8 mouse cellular contexts compared by ENCODE assay signal in genomic region chr12:82412291-82413032, GRCm38 (mm10).
DNase-seq lines count a peak whose midpoint lies in the region; ATAC-seq and TF ChIP-seq lines count a peak whose summit lies in the region.

No protein-coding gene starts in this region.

- H3K4me2 ChIP-seq in neural tube, embryonic 13.5 days = no peak overlapping the region
- H3K4me2 ChIP-seq in hindbrain, embryonic 14.5 days (replicated peaks) = no peak overlapping the region
- no peak overlapping the region for H3K4me2 ChIP-seq in forebrain, embryonic 16.5 days (ENCODE audit: low read length)

- peaks cover 9% of the 10 kb centered on the region for H3K36me3 ChIP-seq in neural tube, embryonic 13.5 days
- H3K36me3 ChIP-seq in hindbrain, embryonic 14.5 days (replicated peaks; ENCODE audit: control insufficient read depth, insufficient read depth) = 0 out of 2 replicates have a peak, but pooled peaks cover 2% of the 10 kb centered on the region
- H3K36me3 ChIP-seq in forebrain, embryonic 16.5 days (ENCODE audit: control insufficient read depth, insufficient read depth) = 0 out of 2 replicates have a peak, but pooled peaks cover 3% of the 10 kb centered on the region

- 42% methylated on average over 3 of the region's 3 CpGs for WGBS in cerebellum, adult 2 months
- 72% methylated on average over 3 of the region's 3 CpGs for WGBS in neural tube, embryonic 13.5 days
- WGBS in hindbrain, embryonic 14.5 days = 54% methylated on average over 3 of the region's 3 CpGs
- WGBS in lung, adult 2 months = 16% methylated on average over 3 of the region's 3 CpGs
- 35% methylated on average over 3 of the region's 3 CpGs for WGBS in forebrain, embryonic 16.5 days

- peak; percentile 40; the same call in 1 of the 2 replicates for ATAC-seq in neural tube, embryonic 13.5 days (ENCODE audit: low read depth)
- ATAC-seq in hindbrain, embryonic 14.5 days (ENCODE audit: low FRiP score) = peak; percentile 48; the same call in 1 of the 2 replicates
- ATAC-seq in forebrain, embryonic 16.5 days = no peak

- H3K9ac ChIP-seq in neural tube, embryonic 13.5 days = no peak overlapping the region
- H3K9ac ChIP-seq in hindbrain, embryonic 14.5 days = no peak overlapping the region
- H3K9ac ChIP-seq in forebrain, embryonic 16.5 days (replicated peaks; ENCODE audit: low read depth, low read length) = no peak overlapping the region

- H3K27me3 ChIP-seq in cerebellum, adult 2 months (ENCODE audit: control insufficient read depth, insufficient read depth, low read length) = no peaks in the 10 kb centered on the region
- no peaks in the 10 kb centered on the region for H3K27me3 ChIP-seq in neural tube, embryonic 13.5 days
- no peaks in the 10 kb centered on the region for H3K27me3 ChIP-seq in hindbrain, embryonic 14.5 days (ENCODE audit: control insufficient read depth, insufficient read depth, low read length)
- no peaks in the 10 kb centered on the region for H3K27me3 ChIP-seq in forebrain, embryonic 16.5 days (replicated peaks; ENCODE audit: control insufficient read depth, insufficient read depth, low read length)

- peak overlapping the region; percentile 55; the same call in 1 of the 2 replicates for H3K27ac ChIP-seq in cerebellum, adult 2 months (ENCODE audit: insufficient read depth, low read length)
- H3K27ac ChIP-seq in neural tube, embryonic 13.5 days (replicated peaks) = peak overlapping the region; percentile 61
- no peak overlapping the region for H3K27ac ChIP-seq in hindbrain, embryonic 14.5 days
- no peak overlapping the region for H3K27ac ChIP-seq in forebrain, embryonic 16.5 days (ENCODE audit: low read length)

- peak; percentile 50 to 58 for DNase-seq in cerebellum, adult 2 months
- no peak for DNase-seq in cerebellum, adult 9-11 months
- DNase-seq in neural tube, embryonic 10.5 days (ENCODE audit: extremely low spot score, low spot score) = no peak
- DNase-seq in hindbrain, embryonic 14.5 days (ENCODE audit: low spot score) = no peak
- DNase-seq in lung, adult 2 months = peak; percentile 46
- DNase-seq in embryo, embryonic 9.5 days (ENCODE audit: extremely low spot score) = no peak

- TF ChIP-seq CTCF in cerebellum, adult 2 months (IDR thresholded peaks at IDR 0.05; ENCODE audit: borderline replicate concordance, insufficient read depth, low read depth, low read length) = no peak
- no peak for TF ChIP-seq CTCF in lung, adult 2 months (IDR thresholded peaks at IDR 0.05; ENCODE audit: insufficient read depth, low read length)

- H3K4me3 ChIP-seq in cerebellum, adult 2 months (replicated peaks; ENCODE audit: insufficient read depth, low read depth, low read length) = no peak overlapping the region
- no peak overlapping the region for H3K4me3 ChIP-seq in neural tube, embryonic 13.5 days
- H3K4me3 ChIP-seq in hindbrain, embryonic 14.5 days (replicated peaks; ENCODE audit: low read length) = no peak overlapping the region
- no peak overlapping the region for H3K4me3 ChIP-seq in lung, adult 2 months (replicated peaks; ENCODE audit: extremely low read depth, low read depth, low read length)
- no peak overlapping the region for H3K4me3 ChIP-seq in forebrain, embryonic 16.5 days (replicated peaks; ENCODE audit: low read length)

- no peak for TF ChIP-seq POLR2A in cerebellum, adult 2 months (IDR thresholded peaks at IDR 0.05; ENCODE audit: borderline replicate concordance, insufficient read depth, low read length)
- TF ChIP-seq POLR2A in lung, adult 2 months (IDR thresholded peaks at IDR 0.05; ENCODE audit: borderline replicate concordance, extremely low read depth, low read depth, low read length) = no peak

- H3K4me1 ChIP-seq in cerebellum, adult 2 months (ENCODE audit: control insufficient read depth, insufficient read depth, low read length) = peaks cover 32% of the 10 kb centered on the region; the same call in 1 of the 2 replicates
- H3K4me1 ChIP-seq in neural tube, embryonic 13.5 days (replicated peaks) = peaks cover 11% of the 10 kb centered on the region
- no peaks in the 10 kb centered on the region for H3K4me1 ChIP-seq in hindbrain, embryonic 14.5 days (replicated peaks; ENCODE audit: control insufficient read depth, insufficient read depth, low read length)
- H3K4me1 ChIP-seq in lung, adult 2 months (ENCODE audit: control insufficient read depth, insufficient read depth, low read length) = peaks cover 19% of the 10 kb centered on the region
- peaks cover 27% of the 10 kb centered on the region for H3K4me1 ChIP-seq in forebrain, embryonic 16.5 days (replicated peaks; ENCODE audit: control insufficient read depth, insufficient read depth, low read length)

- no peaks in the 10 kb centered on the region for H3K9me3 ChIP-seq in neural tube, embryonic 13.5 days
- H3K9me3 ChIP-seq in hindbrain, embryonic 14.5 days (ENCODE audit: control insufficient read depth, low read length) = no peaks in the 10 kb centered on the region
- H3K9me3 ChIP-seq in forebrain, embryonic 16.5 days (ENCODE audit: control insufficient read depth, low read length) = no peaks in the 10 kb centered on the region

Comparison
In these comparisons a context has a peak if more than half of its experiments do, and no peak if none do; other contexts are left out.
1. DNase-seq: peak in cerebellum, adult 2 months (2 of 2) and lung, adult 2 months (single experiment); none in cerebellum, adult 9-11 months (single experiment), neural tube, embryonic 10.5 days (single experiment), hindbrain, embryonic 14.5 days (single experiment) and embryo, embryonic 9.5 days (single experiment).
2. H3K27ac ChIP-seq: peak in cerebellum, adult 2 months (single experiment) and neural tube, embryonic 13.5 days (single experiment); none in hindbrain, embryonic 14.5 days (single experiment) and forebrain, embryonic 16.5 days (single experiment).